Mouse (Mus musculus): Measurements from ENCODE around the gene Ccdc84. TPM values are rescaled to one million over a fixed set of nuclear protein-coding genes. Genes with fewer than 3 reads are reported as not detected.
"Not testable (repeated sequence)": the region's sequence is repeated elsewhere in the genome, so short reads cannot be mapped to it uniquely, and the experiment has no call there.

Gene Ccdc84
- polyA plus RNA-seq (2016; fragmentation: Nextera tagmentation; extraction: Ambion mirVana): 16.8 and 18.6 TPM in 2 replicates

DNA sequence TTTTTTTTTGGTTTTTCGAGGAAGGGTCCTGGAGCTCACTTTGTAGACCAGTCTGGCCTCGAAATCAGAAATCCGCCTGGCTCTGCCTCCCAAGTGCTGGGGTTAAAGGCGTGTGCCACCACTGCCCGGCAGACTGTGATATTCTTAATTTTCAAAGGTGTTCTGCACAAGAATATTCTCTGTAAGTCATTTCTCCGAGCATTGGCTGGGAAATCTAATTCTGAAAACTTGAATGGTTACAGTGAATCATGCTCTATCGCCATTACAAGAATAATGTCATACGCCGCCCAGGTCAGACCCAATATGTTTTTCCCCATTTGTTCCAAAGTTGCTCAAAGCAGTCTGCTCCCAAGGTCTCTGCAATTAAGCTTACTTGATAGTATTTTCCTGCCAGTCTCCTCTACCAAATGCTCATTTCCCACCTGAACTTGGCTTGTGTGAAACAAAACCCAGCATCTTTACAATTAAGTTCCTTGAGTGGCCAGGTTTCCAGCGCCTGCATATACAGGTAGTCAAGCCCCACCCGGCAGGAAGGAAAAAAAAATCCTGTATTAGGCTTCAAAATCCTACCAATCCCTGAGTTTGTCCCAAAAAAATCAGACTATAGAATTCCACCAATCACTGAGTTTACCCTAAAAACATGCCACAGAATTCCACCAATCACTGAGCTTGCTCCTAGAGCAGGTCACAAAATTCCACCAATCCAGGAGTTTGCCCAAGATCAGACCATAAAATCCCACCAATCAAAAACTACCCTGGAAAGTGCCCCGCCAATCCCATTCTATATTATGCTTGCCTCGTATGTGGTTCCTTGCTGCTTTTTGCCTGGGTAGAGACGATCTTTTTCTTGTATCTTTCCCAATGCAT is at the start of gene Ccdc84:
Gene Ccdc84 (minus strand): TSS at position 51 of the 867 bp plus-strand sequence.
- peaks cover 26% of the 10 kb centered on the region for H3K36me3 ChIP-seq
- H3K4me3 ChIP-seq: peak within 1 kb of the TSS; percentile 95
- H3K27me3 ChIP-seq (replicated peaks): no peaks in the 10 kb centered on the region
- H3K4me1 ChIP-seq: peaks cover 20% of the 10 kb centered on the region
- ATAC-seq: no peak
- peak within 1 kb of the TSS; percentile 93 for H3K9ac ChIP-seq
- H3K4me2 ChIP-seq: peak within 1 kb of the TSS; percentile 90
- H3K9me3 ChIP-seq (replicated peaks): no peaks in the 10 kb centered on the region
- peak within 1 kb of the TSS; percentile 85 for H3K27ac ChIP-seq
- 65% methylated on average over 14 of the region's 14 CpGs for WGBS (ENCODE audit: insufficient replicate concordance)

DNA sequence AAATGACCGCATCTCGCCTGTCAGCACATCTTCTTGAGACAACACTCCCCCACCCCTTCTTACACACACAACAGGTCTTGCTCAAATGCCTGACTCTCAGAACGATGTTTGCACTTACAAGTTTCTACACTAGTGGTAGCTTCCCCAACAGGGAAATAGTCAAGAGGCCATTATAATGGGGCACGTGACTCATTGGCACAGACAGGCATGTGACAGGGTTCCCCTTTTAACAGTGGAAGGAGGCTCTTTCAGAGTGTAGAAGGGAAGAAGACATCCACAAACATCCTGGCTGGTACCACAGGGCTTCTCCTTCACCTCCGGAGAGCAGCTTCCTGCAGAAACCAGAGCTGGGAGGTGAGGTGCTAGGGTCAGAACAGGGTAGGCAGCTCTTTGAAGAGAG is 43.6 kb upstream of the Ccdc84 start:
- Histone ChIP-seq H3K4me2 (no peak overlapping the region), H3K27ac (no peak overlapping the region), H3K4me1 (no peaks in the 10 kb centered on the region), H3K9me3 (replicated peaks) (no peaks in the 10 kb centered on the region), H3K27me3 (replicated peaks) (peaks cover 27% of the 10 kb centered on the region), H3K9ac (no peak overlapping the region), H3K4me3 (no peak overlapping the region), H3K36me3 (no peaks in the 10 kb centered on the region)
- 36% methylated on average over 5 of the region's 5 CpGs for WGBS (ENCODE audit: insufficient replicate concordance)
- no peak for ATAC-seq

- H3K27ac ChIP-seq: no peak overlapping the region
- H3K36me3 ChIP-seq: no peaks in the 10 kb centered on the region
- peaks cover 63% of the 10 kb centered on the region for H3K27me3 ChIP-seq (replicated peaks)
- H3K4me2 ChIP-seq: no peak overlapping the region
- no peak for ATAC-seq
- H3K4me3 ChIP-seq: no peak overlapping the region
- no peaks in the 10 kb centered on the region for H3K4me1 ChIP-seq
- H3K9ac ChIP-seq: no peak overlapping the region
- H3K9me3 ChIP-seq (replicated peaks): no peaks in the 10 kb centered on the region
- WGBS (ENCODE audit: insufficient replicate concordance): 21% methylated on average over 11 of the region's 11 CpGs
Observed at GRCm38 (mm10) chr9:44457035-44457742, 38.8 kb upstream of the Ccdc84 start.

- ATAC-seq: no peak
- H3K9me3 ChIP-seq (replicated peaks): no peaks in the 10 kb centered on the region
- no peak within 1 kb of the TSS for H3K4me3 ChIP-seq
- H3K4me1 ChIP-seq: no peaks in the 10 kb centered on the region
- H3K27me3 ChIP-seq (replicated peaks): peaks cover 58% of the 10 kb centered on the region
- no peak within 1 kb of the TSS; the same call in 1 of the 2 replicates for H3K9ac ChIP-seq
- 29% methylated on average over 4 of the region's 4 CpGs for WGBS (ENCODE audit: insufficient replicate concordance)
- no peak within 1 kb of the TSS for H3K4me2 ChIP-seq
- H3K27ac ChIP-seq: no peak within 1 kb of the TSS
- H3K36me3 ChIP-seq: no peaks in the 10 kb centered on the region
Observed at GRCm38 (mm10) chr9:44454891-44455220, 36.5 kb upstream of the Ccdc84 start, which contains the start of gene Upk2. Upk2 (minus strand) TSS chr9:44454976.

DNA sequence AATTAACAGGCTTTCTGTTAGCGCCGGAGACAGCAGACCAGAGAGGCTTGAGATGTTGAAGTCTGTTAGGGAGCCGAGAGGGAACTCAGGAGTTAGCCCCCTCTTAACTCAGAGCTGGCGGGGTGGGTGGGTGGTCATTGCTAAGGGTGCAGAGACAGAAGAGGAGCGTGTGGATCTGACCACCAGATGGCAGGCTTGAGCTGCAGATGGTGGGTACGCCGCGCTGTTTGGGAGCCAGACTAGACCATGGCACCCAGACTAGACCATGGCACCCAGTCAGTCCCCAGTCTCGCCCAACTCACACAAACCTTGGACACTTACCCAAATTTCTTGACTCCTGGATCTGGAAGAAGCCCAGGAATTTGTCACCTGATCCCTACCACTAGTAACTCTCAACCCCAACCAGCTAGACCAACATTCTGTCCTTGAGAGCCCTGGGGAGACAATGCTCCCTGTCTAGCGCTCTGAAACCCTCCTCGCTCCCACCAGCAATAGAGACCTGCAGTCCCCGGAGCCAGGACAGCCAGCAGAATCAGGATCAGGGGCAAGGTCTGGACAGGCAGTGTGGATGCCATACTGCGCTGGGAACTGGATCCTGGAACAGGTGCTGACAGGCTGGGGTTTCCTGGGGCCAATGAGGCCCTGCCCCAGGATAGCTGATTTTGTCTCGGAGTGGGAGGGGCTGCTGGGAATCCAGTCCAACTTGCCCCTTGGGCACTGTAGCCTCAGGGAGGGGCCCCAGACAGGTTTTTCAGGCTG is 35.9 kb upstream of the Ccdc84 start:
- WGBS (ENCODE audit: insufficient replicate concordance): 9% methylated on average over 14 of the region's 14 CpGs
- no peaks in the 10 kb centered on the region for H3K36me3 ChIP-seq
- no peak overlapping the region for H3K4me3 ChIP-seq
- no peaks in the 10 kb centered on the region for H3K9me3 ChIP-seq (replicated peaks)
- H3K27me3 ChIP-seq (replicated peaks): peaks cover 58% of the 10 kb centered on the region
- no peaks in the 10 kb centered on the region for H3K4me1 ChIP-seq
- ATAC-seq: 0 out of 2 replicates have a peak, but pooled peaks have one; percentile 60
- no peak overlapping the region for H3K27ac ChIP-seq
- no peak overlapping the region; the same call in 1 of the 2 replicates for H3K9ac ChIP-seq
- H3K4me2 ChIP-seq: no peak overlapping the region

DNA sequence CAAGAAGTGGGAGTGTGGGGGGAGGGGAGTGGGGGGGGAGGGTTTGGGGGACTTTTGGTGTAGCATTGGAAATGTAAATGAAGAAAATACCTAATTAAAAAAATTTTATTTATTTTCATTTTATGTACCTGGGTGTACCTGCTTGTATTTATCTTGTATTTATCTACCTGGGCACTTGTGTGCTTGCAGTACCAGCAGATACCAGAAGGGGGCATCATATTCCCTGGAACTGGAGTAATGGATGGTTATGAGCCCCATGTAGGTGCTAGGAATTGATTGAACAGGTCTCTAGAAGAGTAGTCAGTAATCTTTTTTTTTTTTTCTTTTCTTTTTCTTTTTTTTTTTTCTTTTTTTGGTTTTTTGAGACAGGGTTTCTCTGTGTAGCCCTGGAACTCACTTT is 32.0 kb upstream of the Ccdc84 start:
- Histone ChIP-seq H3K9me3 (replicated peaks) (no peaks in the 10 kb centered on the region), H3K4me3 (no peak overlapping the region), H3K9ac (no peak overlapping the region), H3K27ac (no peak overlapping the region), H3K27me3 (replicated peaks) (peaks cover 30% of the 10 kb centered on the region), H3K4me2 (no peak overlapping the region), H3K4me1 (no peaks in the 10 kb centered on the region), H3K36me3 (no peaks in the 10 kb centered on the region)
- no peak for ATAC-seq

GRCm38 (mm10) chr9:44444402-44445025 is 26.1 kb upstream of the Ccdc84 start:
- not testable (repeated sequence) for H3K27ac ChIP-seq; H3K9ac ChIP-seq; H3K4me2 ChIP-seq; H3K4me3 ChIP-seq; H3K9me3 ChIP-seq (replicated peaks); H3K36me3 ChIP-seq; H3K4me1 ChIP-seq; ATAC-seq
- WGBS (ENCODE audit: insufficient replicate concordance): 64% methylated on average over 7 of the region's 7 CpGs
- H3K27me3 ChIP-seq (replicated peaks): peaks cover 18% of the 10 kb centered on the region

DNA sequence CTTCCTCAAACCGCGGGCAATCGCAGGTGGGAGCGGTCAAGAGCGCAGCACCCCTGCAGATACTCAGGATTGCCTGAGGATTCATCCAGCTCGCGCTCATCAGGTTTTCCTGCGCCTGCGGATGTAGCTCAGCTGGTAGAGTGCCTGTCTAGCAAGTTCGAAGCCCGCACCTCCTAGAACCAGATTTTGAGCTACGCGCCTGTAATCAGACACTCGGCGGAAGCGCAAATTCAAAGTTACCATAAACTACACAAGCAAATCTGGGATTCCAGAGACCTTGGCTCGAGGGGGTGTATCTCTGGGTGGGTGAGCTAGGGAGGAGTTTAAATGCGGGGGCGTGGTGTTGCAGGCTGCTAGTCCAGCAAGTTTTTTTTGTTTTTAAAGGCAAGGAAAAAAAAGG is 22.6 kb upstream of the Ccdc84 start, which contains the start of gene Foxr1:
Gene Foxr1 (minus strand): TSS at position 176 of the 400 bp plus-strand sequence.
- H3K4me1 ChIP-seq: no peaks in the 10 kb centered on the region
- H3K27ac ChIP-seq: no peak within 1 kb of the TSS
- no peaks in the 10 kb centered on the region for H3K36me3 ChIP-seq
- ATAC-seq: no peak
- no peak within 1 kb of the TSS for H3K4me3 ChIP-seq
- no peaks in the 10 kb centered on the region for H3K9me3 ChIP-seq (replicated peaks)
- H3K27me3 ChIP-seq (replicated peaks): peaks cover 22% of the 10 kb centered on the region
- H3K4me2 ChIP-seq: no peak within 1 kb of the TSS
- WGBS (ENCODE audit: insufficient replicate concordance): 54% methylated on average over 19 of the region's 19 CpGs
- H3K9ac ChIP-seq: no peak within 1 kb of the TSS

DNA sequence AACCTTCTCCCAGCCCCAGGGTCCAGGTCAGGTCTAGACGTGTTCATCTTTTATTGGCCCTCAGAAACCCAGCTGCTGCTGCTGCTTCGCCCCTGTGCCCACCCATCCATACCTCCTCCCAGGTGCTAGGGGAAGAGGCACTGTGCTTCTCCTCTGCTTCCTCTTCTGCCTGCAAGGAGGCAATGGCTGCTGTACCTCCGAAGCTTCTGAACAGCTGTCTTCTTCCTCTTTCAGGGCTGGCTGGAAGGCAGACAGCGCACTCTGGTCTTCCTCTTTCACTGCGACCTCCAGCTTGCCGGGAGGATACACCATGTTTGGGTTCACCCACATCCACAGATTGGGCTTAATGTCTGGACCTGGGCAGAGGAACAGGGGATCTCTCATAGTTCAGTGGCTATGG is 17.4 kb upstream of the Ccdc84 start:
- H3K27ac ChIP-seq: no peak overlapping the region
- WGBS (ENCODE audit: insufficient replicate concordance): 25% methylated on average over 6 of the region's 6 CpGs
- H3K27me3 ChIP-seq (replicated peaks): peaks cover 23% of the 10 kb centered on the region
- H3K4me3 ChIP-seq: no peak overlapping the region
- no peaks in the 10 kb centered on the region for H3K9me3 ChIP-seq (replicated peaks)
- H3K4me1 ChIP-seq: no peaks in the 10 kb centered on the region
- no peak overlapping the region for H3K4me2 ChIP-seq
- no peak for ATAC-seq
- H3K9ac ChIP-seq: no peak overlapping the region
- H3K36me3 ChIP-seq: no peaks in the 10 kb centered on the region

- Histone ChIP-seq H3K9ac (no peak overlapping the region), H3K27me3 (replicated peaks) (peaks cover 13% of the 10 kb centered on the region), H3K27ac (no peak overlapping the region), H3K4me1 (no peaks in the 10 kb centered on the region), H3K4me2 (no peak overlapping the region), H3K9me3 (replicated peaks) (no peaks in the 10 kb centered on the region), H3K36me3 (no peaks in the 10 kb centered on the region), H3K4me3 (no peak overlapping the region)
- ATAC-seq: no peak
- WGBS (ENCODE audit: insufficient replicate concordance): 37% methylated on average over 5 of the region's 5 CpGs
Observed at GRCm38 (mm10) chr9:44432577-44433185, 14.3 kb upstream of the Ccdc84 start.

GRCm38 (mm10) chr9:44423576-44423975 is 5.2 kb upstream of the Ccdc84 start:
- Histone ChIP-seq H3K4me1 (peaks cover 3% of the 10 kb centered on the region; the same call in 1 of the 2 replicates), H3K4me2 (no peak overlapping the region), H3K27ac (no peak overlapping the region), H3K9me3 (replicated peaks) (no peaks in the 10 kb centered on the region), H3K9ac (no peak overlapping the region), H3K36me3 (no peaks in the 10 kb centered on the region), H3K27me3 (replicated peaks) (peaks cover 3% of the 10 kb centered on the region; the same call in 1 of the 2 replicates), H3K4me3 (no peak overlapping the region)
- ATAC-seq: no peak
- 64% methylated on average over 4 of the region's 4 CpGs for WGBS (ENCODE audit: insufficient replicate concordance)
